Mouse (Mus musculus) heart, adult 2 months (tissue): ENCODE measurements around the gene Smg1. TPM values are rescaled to one million over a fixed set of nuclear protein-coding genes. Genes with fewer than 3 reads are reported as not detected.
A peak's percentile ranks its signal among the peaks of the same experiment; 100 is the strongest.

ENCODE experiments used
- DNase-seq, 2 experiments: peaks; one replicate each; pipeline ENCODE4 v3.0.0; 2021
- H3K27ac ChIP-seq: fragments of 200-600 bp; 2 replicates; pipeline ENCODE4 v1.8.1; 2022
- H3K27me3 ChIP-seq: fragments of 200-500 bp; 2 replicates; pipeline ENCODE4 v1.6.1; 2012; ENCODE audit warnings: mild to moderate bottlenecking, low read length, inconsistent platforms, mixed read lengths; ENCODE audit not compliant: control insufficient read depth, insufficient read depth
- H3K36me3 ChIP-seq: fragments of 200-500 bp; 2 replicates; pipeline ENCODE4 v1.6.1; 2012; ENCODE audit warnings: low read length, inconsistent platforms; ENCODE audit not compliant: control insufficient read depth, insufficient read depth
- H3K4me1 ChIP-seq: fragments of 200-500 bp; 2 replicates; pipeline ENCODE4 v1.6.1; 2011; ENCODE audit warnings: low read length; ENCODE audit not compliant: control insufficient read depth, insufficient read depth
- H3K4me3 ChIP-seq: fragments of 200-600 bp; 2 replicates; pipeline ENCODE4 v1.8.1; 2022
- H3K79me2 ChIP-seq: fragments of 200-500 bp; replicated peaks from 2 replicates; pipeline ENCODE4 v1.6.1; 2012; ENCODE audit warnings: mild to moderate bottlenecking, inconsistent platforms, low read length, moderate library complexity, mixed read lengths; ENCODE audit not compliant: control insufficient read depth, insufficient read depth
- H3K9ac ChIP-seq: fragments of 200-500 bp; 2 replicates; pipeline ENCODE4 v1.6.1; 2012; ENCODE audit warnings: low read depth, mild to moderate bottlenecking, control low read depth, inconsistent platforms, low read length, mixed read lengths
- CTCF ChIP-seq: fragments of 200-600 bp; IDR thresholded peaks from 2 replicates; pipeline ENCODE4 v1.8.1; 2022; ENCODE audit warnings: antibody characterized with exemption, mild to moderate bottlenecking, moderate library complexity
- EP300 ChIP-seq: fragments of 200-500 bp; IDR thresholded peaks from 2 replicates; pipeline ENCODE4 v1.6.1; 2011; ENCODE audit warnings: low read depth, low read length, control low read depth; ENCODE audit not compliant: insufficient read depth
- POLR2A ChIP-seq: fragments of 200-500 bp; IDR thresholded peaks from 2 replicates; pipeline ENCODE4 v1.6.1; 2011; ENCODE audit warnings: mild to moderate bottlenecking, low read depth, low read length, control low read depth; ENCODE audit not compliant: insufficient read depth
- WGBS: fragments of 180-500 bp; shearing (Covaris S2); methylation state at CpG from one replicate; pipeline ENCODE4 v1.1.7; 2018; 5-methylcytosine and 5-hydroxymethylcytosine counted together
- intact Hi-C: fragments of 180-260 bp; cut with DNase I; formaldehyde crosslinking; loops from one replicate; pipeline ENCODE4 v1.15.1; 2025
- polyA plus RNA-seq: library from polyadenylated mRNA; depleted of rRNA; stranded (reverse); fragments of >200 nt; gene quantifications from 2 replicates; pipeline ENCODE4 v1.2.3, GENCODE M21; 2012
- total RNA-seq, 2 experiments: library from RNA; stranded (reverse); gene quantifications; 2 replicates each; pipeline ENCODE4 v1.2.3; 2021

Smg1 gene
- total and polyA plus RNA-seq, 3 experiments, result 12.6 to 32.4 (median 31.3) TPM

- no peaks in the 10 kb centered on the region for H3K27me3 ChIP-seq
- intact Hi-C loops, result no loop called here
- peaks cover 7% of the 10 kb centered on the region for H3K4me1 ChIP-seq
- 90% methylated on average over 3 of the region's 3 CpGs for WGBS
- H3K79me2 ChIP-seq, result peaks cover 2% of the 10 kb centered on the region; the same call in 1 of the 2 replicates
- H3K27ac ChIP-seq, result no peak overlapping the region
- H3K4me3 ChIP-seq, result no peak overlapping the region
- no peak for TF ChIP-seq EP300
- TF ChIP-seq POLR2A, result no peak
- no peak for TF ChIP-seq CTCF
- H3K9ac ChIP-seq, result no peak overlapping the region
- DNase-seq, result no peak
- H3K36me3 ChIP-seq, result peaks cover 13% of the 10 kb centered on the region
Measured at GRCm38 (mm10) chr7:118245260-118245659, 1.8 kb upstream of the Smg1 start.

GRCm38 (mm10) chr7:118242911-118243412 lies 508 bp downstream of the Smg1 start:
- peak overlapping the region; percentile 71 for H3K4me3 ChIP-seq
- H3K79me2 ChIP-seq, result peaks cover 5% of the 10 kb centered on the region
- peak overlapping the region; percentile 96 for H3K27ac ChIP-seq
- intact Hi-C loops, result loop anchor here (5.0 kb wide), 2 partner anchors 34 to 54 kb away; no protein-coding TSS in a partner anchor
- DNase-seq, result no peak
- peak overlapping the region; percentile 93 for H3K9ac ChIP-seq
- H3K4me1 ChIP-seq, result peaks cover 10% of the 10 kb centered on the region
- no peak for TF ChIP-seq CTCF
- no peak for TF ChIP-seq EP300
- TF ChIP-seq POLR2A, result no peak
- no peaks in the 10 kb centered on the region for H3K27me3 ChIP-seq
- peaks cover 24% of the 10 kb centered on the region for H3K36me3 ChIP-seq
- WGBS, result under 1% methylated on average over 50 of the region's 50 CpGs

- intact Hi-C loops, result loop anchor here (5.0 kb wide), 2 partner anchors 35 to 55 kb away; no protein-coding TSS in a partner anchor
- 6% methylated on average over 6 of the region's 6 CpGs for WGBS
- peaks cover 5% of the 10 kb centered on the region for H3K79me2 ChIP-seq
- peaks cover 24% of the 10 kb centered on the region for H3K36me3 ChIP-seq
- DNase-seq, result no peak
- peak overlapping the region; percentile 96 for H3K27ac ChIP-seq
- H3K27me3 ChIP-seq, result no peaks in the 10 kb centered on the region
- peak overlapping the region; percentile 71 for H3K4me3 ChIP-seq
- H3K4me1 ChIP-seq, result peaks cover 10% of the 10 kb centered on the region
- TF ChIP-seq CTCF, result no peak
- TF ChIP-seq EP300, result no peak
- TF ChIP-seq POLR2A, result no peak
- H3K9ac ChIP-seq, result peak overlapping the region; percentile 93; the same call in 1 of the 2 replicates
Measured at GRCm38 (mm10) chr7:118242309-118242708, 1.2 kb downstream of the Smg1 start.

GRCm38 (mm10) chr7:118240402-118240801 lies 3.1 kb downstream of the Smg1 start:
- DNase-seq, result no peak
- no peaks in the 10 kb centered on the region for H3K27me3 ChIP-seq
- no peak overlapping the region for H3K4me3 ChIP-seq
- H3K9ac ChIP-seq, result no peak overlapping the region
- no peak overlapping the region for H3K27ac ChIP-seq
- H3K4me1 ChIP-seq, result peaks cover 11% of the 10 kb centered on the region
- intact Hi-C loops, result loop anchor here (5.0 kb wide), 2 partner anchors 37 to 57 kb away; no protein-coding TSS in a partner anchor
- TF ChIP-seq CTCF (no peak), EP300 (no peak), POLR2A (no peak)
- peaks cover 7% of the 10 kb centered on the region for H3K79me2 ChIP-seq
- H3K36me3 ChIP-seq, result peaks cover 29% of the 10 kb centered on the region

GRCm38 (mm10) chr7:118239996-118240395 lies 3.5 kb downstream of the Smg1 start:
- intact Hi-C loops, result loop anchor here (5.0 kb wide), 2 partner anchors 37 to 57 kb away; no protein-coding TSS in a partner anchor
- 70% methylated on average over 5 of the region's 5 CpGs for WGBS
- Histone ChIP-seq H3K4me3 (no peak overlapping the region), H3K79me2 (peaks cover 7% of the 10 kb centered on the region), H3K4me1 (peaks cover 11% of the 10 kb centered on the region), H3K9ac (no peak overlapping the region), H3K27ac (no peak overlapping the region), H3K36me3 (peaks cover 29% of the 10 kb centered on the region), H3K27me3 (no peaks in the 10 kb centered on the region)
- no peak for TF ChIP-seq EP300
- no peak for TF ChIP-seq CTCF
- TF ChIP-seq POLR2A, result no peak
- DNase-seq, result no peak

- Histone ChIP-seq H3K27ac (no peak overlapping the region), H3K9ac (no peak overlapping the region), H3K4me3 (no peak overlapping the region), H3K4me1 (peaks cover 9% of the 10 kb centered on the region), H3K27me3 (no peaks in the 10 kb centered on the region), H3K36me3 (peaks cover 29% of the 10 kb centered on the region), H3K79me2 (peaks cover 7% of the 10 kb centered on the region)
- TF ChIP-seq CTCF (peak; percentile 61), EP300 (no peak)
- intact Hi-C loops, result no loop called here
- no peak for DNase-seq
Measured at GRCm38 (mm10) chr7:118236949-118237348, 6.5 kb downstream of the Smg1 start.
